Mouse (Mus musculus) neural tube, embryonic 14.5 days (tissue): ENCODE data around the gene Tnk2. TPM values are rescaled to one million over a fixed set of nuclear protein-coding genes. Genes with fewer than 3 reads are reported as not detected.

Experiments used
- ATAC-seq: fragments of 200-750 bp; cut with Nextera tagmentation; 2 replicates; pipeline ENCODE4 v1.8.0; 2017; ENCODE audit warnings: low read depth, mild to moderate bottlenecking, moderate TSS enrichment, moderate library complexity
- H3K27ac ChIP-seq: fragments of 300-500 bp; sonication (generic); 2 replicates; pipeline ENCODE4 v1.5.1; 2014; ENCODE audit warnings: low read depth, mild to moderate bottlenecking, control low read depth, low read length, moderate library complexity, mixed read lengths
- H3K27me3 ChIP-seq: fragments of 300-500 bp; sonication (generic); 2 replicates; pipeline ENCODE4 v1.6.1; 2014; ENCODE audit warnings: low read length; ENCODE audit not compliant: control insufficient read depth, insufficient read depth
- H3K36me3 ChIP-seq: fragments of 300-500 bp; sonication (generic); 2 replicates; pipeline ENCODE4 v1.6.1; 2014; ENCODE audit warnings: low read length, mixed read lengths; ENCODE audit not compliant: control insufficient read depth, insufficient read depth
- H3K4me1 ChIP-seq: fragments of 300-500 bp; sonication (generic); 2 replicates; pipeline ENCODE4 v1.6.1; 2014; ENCODE audit warnings: low read length; ENCODE audit not compliant: control insufficient read depth, insufficient read depth
- H3K4me2 ChIP-seq: fragments of 300-500 bp; sonication (generic); 2 replicates; pipeline ENCODE4 v1.6.1; 2014; ENCODE audit warnings: mild to moderate bottlenecking, low read depth, low read length, control low read depth
- H3K4me3 ChIP-seq: fragments of 300-500 bp; sonication (generic); 2 replicates; pipeline ENCODE4 v1.5.1; 2014; ENCODE audit warnings: low read depth, low read length, control low read depth, mixed read lengths
- H3K9ac ChIP-seq: fragments of 300-500 bp; sonication (generic); replicated peaks from 2 replicates; pipeline ENCODE4 v1.6.1; 2014; ENCODE audit warnings: low read depth, mild to moderate bottlenecking, control low read depth, low read length, mixed read lengths
- H3K9me3 ChIP-seq: fragments of 300-500 bp; sonication (generic); 2 replicates; pipeline ENCODE4 v1.6.1; 2016; ENCODE audit warnings: low read length; ENCODE audit not compliant: control insufficient read depth
- WGBS: fragments of 180-500 bp; shearing (Covaris S2); extraction: QIAGEN DNeasy Blood & Tissue Kit; methylation state at CpG from one replicate; pipeline ENCODE4 v1.1.7; 2014; 5-methylcytosine and 5-hydroxymethylcytosine counted together
- polyA plus RNA-seq: library from polyadenylated mRNA; unstranded; fragments of >200 nt; fragmentation: Nextera tagmentation; extraction: Ambion mirVana; gene quantifications from 2 replicates; pipeline ENCODE4 v1.2.1, GENCODE M21; 2014

Tnk2 gene
- polyA plus RNA-seq, 1 experiment from 2014 or later = 18.7 TPM

DNA sequence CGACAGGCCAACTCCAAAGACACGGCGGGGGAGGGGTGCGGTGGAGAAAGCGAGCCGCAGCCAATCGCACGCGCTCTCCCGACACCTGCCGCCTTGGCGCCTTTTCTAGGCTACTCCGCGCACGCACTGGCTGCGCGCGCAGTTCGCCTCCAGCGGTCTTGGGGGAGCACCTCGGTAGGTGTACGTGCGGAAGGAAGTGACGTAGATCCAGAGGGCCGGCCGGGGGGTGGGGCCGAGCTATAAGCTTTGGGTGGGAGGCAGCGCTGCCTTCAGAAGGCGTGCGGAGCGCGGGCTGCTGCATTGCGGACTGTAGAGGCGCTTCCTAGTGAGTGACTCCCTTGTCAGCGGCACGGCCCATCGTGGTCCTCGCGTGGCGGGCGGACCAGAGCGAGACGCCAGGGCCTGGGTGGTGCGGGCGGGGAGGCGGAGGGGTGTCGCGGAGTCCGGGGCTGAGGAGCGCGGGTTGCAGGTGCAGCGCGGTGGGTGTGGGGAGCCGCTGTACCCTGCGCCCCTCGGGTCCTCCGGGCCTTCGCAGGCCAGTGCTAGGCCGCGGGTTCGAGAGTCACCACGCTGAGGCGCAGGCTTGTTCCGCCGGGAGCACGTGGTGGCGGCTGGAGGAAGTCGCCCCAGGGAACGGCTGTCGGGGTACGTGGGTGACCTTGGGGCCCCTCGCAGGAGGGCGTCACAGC, 34.8 kb upstream of the Tnk2 start, which contains the start of gene Tfrc:
Gene Tfrc (plus strand): TSS at position 209 of the 689 bp plus-strand sequence.
- WGBS = under 1% methylated on average over 71 of the region's 73 CpGs

DNA sequence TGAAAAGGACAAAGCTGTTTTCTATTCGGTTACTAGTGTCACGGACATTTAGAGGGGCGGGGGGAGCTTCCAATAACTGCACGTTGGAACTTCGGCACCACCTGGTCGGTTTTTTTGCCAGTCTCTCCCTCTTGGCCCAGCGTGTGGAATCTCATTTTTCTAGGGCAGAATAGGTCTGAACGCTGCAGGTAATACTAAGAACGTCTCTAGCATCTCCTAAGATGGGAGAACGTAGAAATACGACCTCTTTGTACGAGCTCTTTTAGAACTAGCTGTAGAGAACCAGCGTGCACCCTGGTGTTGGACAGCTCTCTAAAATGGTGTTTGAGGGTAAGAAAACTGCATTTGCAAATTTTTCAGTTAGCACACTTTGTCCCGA, 34.3 kb upstream of the Tnk2 start:
- peak overlapping the region; percentile 78 for H3K4me3 ChIP-seq
- WGBS = under 1% methylated on average over 14 of the region's 14 CpGs
- peak overlapping the region; percentile 78 for H3K4me2 ChIP-seq
- H3K9me3 ChIP-seq = no peaks in the 10 kb centered on the region
- H3K9ac ChIP-seq = peak overlapping the region; percentile 87
- peaks cover under 1% of the 10 kb centered on the region; the same call in 1 of the 2 replicates for H3K36me3 ChIP-seq
- no peaks in the 10 kb centered on the region for H3K27me3 ChIP-seq
- 0 out of 2 replicates have a peak, but pooled peaks have one; percentile 2 for ATAC-seq
- peaks cover 11% of the 10 kb centered on the region for H3K4me1 ChIP-seq
- H3K27ac ChIP-seq = peak overlapping the region; percentile 96

More for the DNA sequence above, 34.8 kb upstream of the Tnk2 start, which contains the start of gene Tfrc:
- H3K4me2 ChIP-seq = peak within 1 kb of the TSS; percentile 78
- ATAC-seq = peak; percentile 99
- no peaks in the 10 kb centered on the region for H3K9me3 ChIP-seq
- H3K9ac ChIP-seq = peak within 1 kb of the TSS; percentile 87
- peak within 1 kb of the TSS; percentile 96 for H3K27ac ChIP-seq
- peaks cover 11% of the 10 kb centered on the region for H3K4me1 ChIP-seq
- H3K36me3 ChIP-seq = no peaks in the 10 kb centered on the region
- H3K27me3 ChIP-seq = no peaks in the 10 kb centered on the region
- H3K4me3 ChIP-seq = peak within 1 kb of the TSS; percentile 78

DNA sequence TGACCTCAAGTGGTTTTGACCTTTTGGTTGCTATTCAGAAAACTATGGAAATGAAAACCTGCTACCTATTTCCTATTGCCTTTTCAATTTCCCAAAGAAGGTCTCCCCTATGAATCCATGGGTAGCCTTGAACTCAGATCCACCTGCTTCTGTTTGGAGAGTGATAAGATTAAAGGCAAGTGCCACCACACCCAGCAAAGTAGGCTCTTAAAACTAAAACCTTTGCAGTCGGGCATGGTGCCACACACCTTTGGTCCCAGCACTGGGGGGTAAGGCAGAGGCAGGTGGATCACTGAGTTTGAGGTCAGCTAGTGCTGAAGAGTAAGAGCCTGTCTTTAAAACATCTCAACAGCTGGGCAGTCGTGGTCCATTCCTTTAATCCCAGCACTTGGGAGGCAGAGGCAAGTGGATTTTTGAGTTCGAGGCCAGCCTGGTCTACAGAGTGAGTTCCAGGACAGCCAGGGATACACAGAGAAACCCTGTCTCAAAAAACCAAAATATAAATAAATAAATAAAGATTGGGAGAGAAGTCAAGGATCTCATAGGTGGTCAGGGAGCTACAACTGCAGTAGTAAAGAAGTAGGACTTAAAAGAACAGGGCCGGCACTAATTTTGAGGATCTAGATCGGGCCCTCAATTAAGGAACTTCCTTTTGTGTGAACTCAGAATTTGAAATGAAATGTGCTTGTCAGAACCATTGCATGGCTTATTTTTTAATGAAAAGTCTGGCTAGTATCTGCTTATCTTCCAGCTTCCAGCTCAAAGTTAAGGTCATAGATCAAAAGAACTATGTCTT, 33.0 kb upstream of the Tnk2 start:
- 75% methylated on average over 5 of the region's 5 CpGs for WGBS
- Histone ChIP-seq H3K4me2 (peak overlapping the region; percentile 78), H3K36me3 (peaks cover 10% of the 10 kb centered on the region; the same call in 1 of the 2 replicates), H3K9me3 (no peaks in the 10 kb centered on the region), H3K27ac (no peak overlapping the region), H3K4me1 (peaks cover 11% of the 10 kb centered on the region), H3K27me3 (no peaks in the 10 kb centered on the region), H3K4me3 (peak overlapping the region; percentile 78), H3K9ac (peak overlapping the region; percentile 32; the same call in 1 of the 2 replicates)
- ATAC-seq = no peak

DNA sequence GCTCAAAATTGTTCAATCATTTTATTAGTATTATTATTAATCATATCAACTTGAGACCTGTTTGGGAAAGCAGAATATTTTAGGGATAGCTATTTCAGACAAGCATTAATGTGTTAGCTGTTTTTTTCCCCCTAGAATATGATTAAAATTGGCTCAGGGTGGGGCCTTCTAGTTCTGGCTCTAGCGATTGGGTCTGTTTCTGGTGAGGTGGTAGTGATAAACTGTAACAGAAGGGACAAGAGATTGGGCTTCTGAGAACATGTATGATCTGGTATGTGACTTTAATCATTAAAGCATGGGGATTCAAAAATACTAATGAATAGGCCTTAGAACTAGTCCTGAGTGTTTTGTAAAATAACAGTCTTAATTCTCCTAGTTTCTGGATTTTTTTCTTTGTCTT, 31.6 kb upstream of the Tnk2 start:
- Histone ChIP-seq H3K36me3 (peaks cover 19% of the 10 kb centered on the region), H3K27me3 (no peaks in the 10 kb centered on the region), H3K4me3 (no peak overlapping the region), H3K4me2 (no peak overlapping the region), H3K4me1 (peaks cover 11% of the 10 kb centered on the region), H3K9ac (no peak overlapping the region), H3K9me3 (no peaks in the 10 kb centered on the region), H3K27ac (no peak overlapping the region)
- ATAC-seq = no peak
- WGBS = 87% methylated on average over 1 of the region's 1 CpGs

DNA sequence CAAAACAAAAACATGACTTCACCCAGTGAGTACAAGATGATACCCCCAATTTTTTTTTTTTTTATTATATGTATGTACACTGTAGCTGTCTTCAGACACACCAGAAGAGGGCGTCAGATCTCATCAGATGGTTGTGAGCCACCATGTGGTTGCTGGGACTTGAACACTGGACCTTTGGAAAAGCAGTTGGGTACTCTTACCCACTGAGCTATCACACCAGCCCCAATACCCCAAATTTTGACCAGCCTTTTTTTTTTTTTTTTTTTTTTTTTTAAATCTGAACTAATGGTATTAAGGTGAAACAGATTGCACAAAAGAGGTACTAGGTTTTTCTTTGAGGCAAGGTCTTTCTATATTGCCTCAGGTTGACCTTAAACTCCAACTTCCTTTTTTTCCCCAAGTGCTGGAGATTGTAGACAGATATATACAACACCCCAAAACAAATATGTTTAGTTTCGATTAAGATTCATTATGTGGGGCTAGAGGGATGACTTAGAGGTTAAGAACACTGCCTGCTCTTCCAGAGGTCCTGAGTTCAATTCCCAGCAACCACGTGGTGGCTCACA, 30.3 kb upstream of the Tnk2 start:
- H3K4me3 ChIP-seq = no peak overlapping the region
- H3K4me1 ChIP-seq = peaks cover 11% of the 10 kb centered on the region
- H3K27ac ChIP-seq = no peak overlapping the region
- H3K4me2 ChIP-seq = no peak overlapping the region
- no peak for ATAC-seq
- no peak overlapping the region for H3K9ac ChIP-seq
- peaks cover 24% of the 10 kb centered on the region for H3K36me3 ChIP-seq
- H3K27me3 ChIP-seq = no peaks in the 10 kb centered on the region
- no peaks in the 10 kb centered on the region for H3K9me3 ChIP-seq
- WGBS = 77% methylated on average over 3 of the region's 3 CpGs

DNA sequence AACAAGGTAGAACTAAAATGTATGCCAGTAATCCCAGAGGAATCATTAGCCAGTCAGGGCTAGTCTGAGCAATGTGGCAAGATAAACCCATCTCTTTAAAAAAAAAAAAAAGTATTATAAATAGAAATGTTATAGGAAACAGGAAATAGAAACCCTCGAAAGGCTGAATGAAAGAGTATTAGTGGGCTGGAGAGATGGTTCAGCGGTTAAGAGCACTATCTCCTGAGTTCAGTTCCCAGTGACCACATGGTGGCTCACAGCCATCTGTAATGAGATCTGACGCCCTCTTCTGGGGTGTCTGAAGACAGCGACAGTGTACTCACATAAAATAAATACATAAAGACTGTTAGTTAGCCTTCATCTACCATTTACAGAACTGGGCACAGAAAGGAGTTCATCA, 29.6 kb upstream of the Tnk2 start:
- Histone ChIP-seq H3K4me3 (no peak overlapping the region), H3K4me1 (peaks cover 11% of the 10 kb centered on the region), H3K27me3 (no peaks in the 10 kb centered on the region), H3K27ac (no peak overlapping the region), H3K9ac (no peak overlapping the region), H3K9me3 (no peaks in the 10 kb centered on the region), H3K4me2 (no peak overlapping the region), H3K36me3 (peaks cover 29% of the 10 kb centered on the region)
- no peak for ATAC-seq
- 74% methylated on average over 4 of the region's 4 CpGs for WGBS

DNA sequence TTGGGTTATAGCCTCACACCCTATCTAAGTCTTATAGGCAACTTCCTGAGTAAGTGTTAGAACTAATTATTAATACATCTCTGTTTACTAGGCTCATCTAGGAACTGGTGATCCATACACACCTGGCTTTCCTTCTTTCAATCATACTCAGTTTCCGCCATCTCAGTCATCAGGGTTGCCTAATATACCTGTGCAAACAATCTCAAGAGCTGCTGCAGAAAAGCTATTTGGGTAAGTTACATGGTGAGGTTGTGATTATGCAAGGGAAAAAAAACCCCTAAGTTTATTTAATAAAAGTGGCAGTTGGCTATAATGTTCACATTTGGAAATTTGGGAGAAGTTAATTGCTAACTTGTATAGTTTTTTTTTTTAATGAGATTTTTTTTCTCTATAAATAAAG, 24.7 kb upstream of the Tnk2 start:
- Histone ChIP-seq H3K27me3 (no peaks in the 10 kb centered on the region), H3K9ac (no peak overlapping the region), H3K27ac (no peak overlapping the region), H3K4me3 (no peak overlapping the region), H3K36me3 (peaks cover 62% of the 10 kb centered on the region), H3K4me1 (no peaks in the 10 kb centered on the region), H3K4me2 (no peak overlapping the region), H3K9me3 (no peaks in the 10 kb centered on the region)
- 92% methylated on average over 1 of the region's 1 CpGs for WGBS
- ATAC-seq = no peak

DNA sequence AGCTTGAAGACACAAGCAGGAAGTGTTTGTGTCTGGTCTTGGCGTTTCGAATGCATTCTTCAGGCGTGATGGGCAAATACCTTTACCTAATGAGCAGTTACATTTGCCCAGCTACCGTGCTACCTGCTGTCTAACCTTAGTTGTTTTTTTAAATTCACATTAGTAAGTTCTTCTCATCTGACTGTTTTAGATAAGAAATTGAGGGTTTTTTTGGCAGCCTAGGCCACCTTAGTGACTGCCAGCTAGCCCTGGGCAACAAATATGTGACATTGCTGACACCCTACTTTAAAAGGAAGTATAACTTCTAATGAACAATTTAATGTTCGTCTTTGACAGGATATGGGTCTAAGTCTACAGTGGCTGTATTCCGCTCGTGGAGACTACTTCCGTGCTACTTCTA, 15.5 kb upstream of the Tnk2 start:
- no peaks in the 10 kb centered on the region for H3K4me1 ChIP-seq
- H3K9ac ChIP-seq = no peak overlapping the region
- no peaks in the 10 kb centered on the region for H3K27me3 ChIP-seq
- no peaks in the 10 kb centered on the region for H3K9me3 ChIP-seq
- no peak overlapping the region for H3K27ac ChIP-seq
- H3K4me3 ChIP-seq = no peak overlapping the region
- no peak overlapping the region for H3K4me2 ChIP-seq
- WGBS = 95% methylated on average over 8 of the region's 8 CpGs
- H3K36me3 ChIP-seq = peaks cover 74% of the 10 kb centered on the region
- no peak for ATAC-seq
